Mouse (Mus musculus) testis, postnatal 14 days (tissue): ENCODE measurements around the gene Armh3.

ENCODE experiments used
- DNase-seq: peaks from one replicate; pipeline ENCODE4 v3.0.0; 2021; ENCODE audit warnings: low spot score

Armh3 gene

GRCm38 (mm10) chr19:45997785-45998693 lies at the start of gene Armh3:
Armh3 (minus strand) TSS chr19:45998488.
- DNase-seq: peak; percentile 93

GRCm38 (mm10) chr19:46047426-46047825 lies 49.1 kb upstream of the Armh3 start:
- DNase-seq: no peak

DNA sequence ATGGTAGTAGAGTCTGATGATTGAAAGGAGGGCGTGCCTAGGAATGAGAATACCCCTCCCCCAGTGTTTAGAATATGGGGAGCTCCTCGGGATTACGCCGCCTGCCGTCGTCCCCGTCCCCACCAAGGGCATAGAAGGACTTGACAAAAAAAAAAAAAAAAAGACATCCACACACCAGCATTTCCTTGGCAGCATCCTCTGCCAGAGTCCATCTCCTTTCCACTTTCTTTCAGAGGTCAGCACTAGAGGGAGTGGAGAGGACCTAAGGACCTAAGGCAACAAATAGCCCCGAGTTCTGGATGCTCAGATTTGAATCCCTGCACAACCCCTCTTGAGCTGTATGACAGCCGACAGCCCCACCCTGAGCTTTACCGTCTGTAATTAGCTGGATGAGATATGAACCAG lies 48.3 kb upstream of the Armh3 start:
- DNase-seq: no peak

- peak; percentile 69 for DNase-seq
Measured at GRCm38 (mm10) chr19:46045696-46046311, 47.5 kb upstream of the Armh3 start.

DNA sequence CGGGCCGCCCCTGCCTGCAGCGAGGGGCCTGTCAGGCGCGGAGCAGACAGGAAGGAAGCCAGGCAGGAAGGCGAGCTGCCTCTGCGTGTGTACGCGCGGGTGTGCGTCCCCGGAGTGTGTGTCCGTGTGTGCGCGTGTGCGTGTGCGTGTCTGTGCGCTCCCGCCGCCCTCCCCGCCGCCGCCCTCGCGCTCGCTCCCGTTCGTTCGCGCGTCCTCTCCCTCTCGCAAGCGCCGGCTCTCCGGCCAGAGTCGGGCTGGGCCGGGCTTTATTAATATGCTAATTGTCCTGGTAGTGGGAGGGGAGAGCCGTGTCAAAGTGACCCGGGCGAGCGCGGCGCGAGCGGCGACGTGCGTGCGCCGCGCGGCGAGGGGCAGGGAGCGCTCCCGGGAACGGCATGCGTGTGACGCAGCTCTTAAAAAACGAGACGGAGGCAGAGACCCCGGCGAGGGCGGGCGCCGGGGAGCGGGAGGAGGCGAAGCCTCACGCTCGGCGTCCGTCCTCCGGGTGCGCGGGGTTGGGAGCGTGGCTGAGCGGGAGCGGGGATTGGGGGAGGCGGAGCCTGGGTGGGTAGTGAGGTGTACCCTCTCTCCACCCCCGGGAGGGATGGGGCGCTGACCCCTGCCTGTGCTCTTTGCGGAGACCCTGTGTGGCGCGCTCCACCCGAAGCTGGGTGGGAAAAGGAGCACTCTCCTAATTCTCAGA lies 46.9 kb upstream of the Armh3 start, which contains the start of gene Ldb1:
TSS of gene Ldb1 (minus strand) at position 222 of the 703 bp plus-strand sequence.
- peak; percentile 87 for DNase-seq

DNA sequence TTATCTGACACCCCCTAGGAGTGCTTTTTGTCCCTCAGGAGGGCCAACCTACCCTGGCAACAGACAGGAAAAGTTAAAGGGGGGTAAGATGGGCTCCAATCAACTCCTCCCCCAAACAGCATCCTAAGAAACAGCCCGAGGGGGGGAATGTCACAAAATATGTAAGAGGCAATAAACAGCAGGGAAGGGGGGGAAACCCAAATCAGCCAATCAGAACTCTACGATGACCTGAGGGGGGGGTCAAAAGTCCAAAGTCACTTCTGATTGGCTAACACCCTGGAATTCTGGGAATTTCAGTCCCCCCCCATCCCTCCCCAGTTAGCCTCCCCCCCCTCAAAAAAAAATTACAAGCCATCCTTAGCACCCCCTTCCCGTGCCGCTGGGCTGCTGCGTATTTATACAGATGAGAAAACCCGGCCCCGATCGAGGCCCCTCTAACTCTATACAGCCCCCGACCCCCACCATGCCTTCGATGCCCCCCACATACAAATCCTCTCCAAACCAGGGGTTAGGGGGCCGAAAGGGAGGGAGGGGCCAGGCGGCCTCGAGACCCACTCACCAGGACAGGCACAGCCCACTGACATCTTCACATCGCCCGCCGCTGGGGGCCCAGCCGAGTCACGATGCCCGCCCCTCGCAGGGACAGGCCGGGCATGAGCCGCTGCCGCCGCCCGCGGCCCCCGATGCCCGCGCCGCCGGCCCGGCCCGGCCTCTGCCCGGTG lies 46.1 kb upstream of the Armh3 start, which contains the start of gene Pprc1:
TSS of gene Pprc1 (plus strand) at position 616 of the 722 bp plus-strand sequence.
- peak; percentile 52 for DNase-seq

GRCm38 (mm10) chr19:46043380-46043779 lies 45.1 kb upstream of the Armh3 start:
- DNase-seq: no peak

DNA sequence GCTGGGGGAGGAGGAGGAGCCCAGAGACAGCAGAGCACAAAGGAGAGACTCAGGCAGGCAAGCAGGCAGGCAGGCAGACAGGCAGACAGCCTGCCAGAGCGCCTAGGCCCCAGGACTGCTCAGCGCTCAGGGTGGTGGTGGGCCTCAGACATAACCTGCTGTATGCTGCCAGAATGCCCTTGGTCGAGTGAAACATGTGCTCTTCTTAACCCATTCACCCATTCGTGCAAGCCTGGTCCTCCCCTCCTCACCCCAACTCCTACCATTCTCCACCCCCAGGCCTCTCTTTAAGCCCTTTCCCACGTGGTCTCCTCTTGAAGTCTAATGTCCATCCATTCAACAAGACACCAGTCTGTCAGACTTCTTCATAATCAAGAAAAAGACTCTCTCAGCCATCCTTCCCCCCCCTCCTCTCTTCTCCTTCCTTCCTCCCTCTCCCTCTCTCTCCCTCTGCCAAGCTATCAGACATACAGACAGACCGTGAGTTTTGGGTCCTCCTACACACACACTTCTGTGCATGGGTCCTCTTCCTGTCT lies 44.3 kb upstream of the Armh3 start:
- no peak for DNase-seq

DNA sequence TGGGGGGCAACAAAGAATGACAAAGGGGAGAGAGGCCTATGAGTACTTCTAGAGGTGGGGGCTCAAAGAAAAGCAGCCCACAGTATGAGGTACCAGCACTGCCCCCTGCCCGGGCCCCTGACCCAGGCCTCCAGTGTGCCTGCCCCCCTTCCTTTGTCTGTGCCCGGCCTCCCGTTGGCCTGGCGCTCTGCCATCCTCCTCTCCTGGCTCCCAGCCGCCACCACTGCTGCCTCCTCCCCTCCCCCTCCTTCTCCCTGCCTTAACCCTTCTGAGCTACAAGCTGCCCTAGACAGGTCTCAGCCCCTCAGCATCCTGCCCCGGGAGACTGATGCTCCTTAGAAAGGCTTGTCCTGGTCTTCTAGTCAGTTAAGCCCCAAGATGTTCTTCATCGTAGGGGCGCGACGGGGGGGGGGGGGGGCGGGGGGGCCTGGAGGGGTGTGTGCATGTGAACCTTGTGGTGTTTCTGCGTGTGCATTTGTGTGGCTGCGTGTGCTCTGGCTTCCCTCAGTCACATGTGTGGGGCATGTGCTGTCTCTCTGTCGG lies 43.7 kb upstream of the Armh3 start:
- peak; percentile 73 for DNase-seq

DNA sequence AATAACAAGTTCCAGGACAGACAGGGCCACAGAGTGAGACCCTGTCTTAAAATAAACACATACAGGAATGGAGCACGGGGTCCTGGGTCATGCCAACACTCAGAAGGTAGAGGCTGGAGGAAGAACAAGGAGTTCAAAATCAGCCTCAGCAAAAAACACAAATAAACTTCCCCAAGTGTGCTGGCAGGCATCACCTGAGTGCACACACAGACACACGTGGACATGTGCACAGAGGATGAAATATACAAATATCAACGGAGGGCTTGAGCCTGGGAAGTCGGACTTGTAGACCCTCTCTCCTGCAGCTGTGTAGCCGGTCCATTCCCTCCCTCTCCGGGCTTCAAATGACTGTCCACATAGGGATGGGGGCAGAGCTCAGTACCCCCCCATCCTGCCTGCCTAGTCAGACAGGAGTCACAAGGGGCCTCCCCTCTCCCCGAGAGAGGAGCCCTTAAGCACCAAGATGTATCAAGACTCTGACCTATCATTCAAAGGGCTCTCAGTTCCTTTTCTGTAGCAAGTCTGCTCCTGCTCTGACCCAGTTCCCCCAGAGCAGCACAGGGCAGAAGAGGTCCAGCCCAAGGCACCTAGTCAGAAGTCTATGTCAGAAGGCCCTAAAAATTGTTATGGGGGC lies 43.1 kb upstream of the Armh3 start:
- no peak for DNase-seq

DNA sequence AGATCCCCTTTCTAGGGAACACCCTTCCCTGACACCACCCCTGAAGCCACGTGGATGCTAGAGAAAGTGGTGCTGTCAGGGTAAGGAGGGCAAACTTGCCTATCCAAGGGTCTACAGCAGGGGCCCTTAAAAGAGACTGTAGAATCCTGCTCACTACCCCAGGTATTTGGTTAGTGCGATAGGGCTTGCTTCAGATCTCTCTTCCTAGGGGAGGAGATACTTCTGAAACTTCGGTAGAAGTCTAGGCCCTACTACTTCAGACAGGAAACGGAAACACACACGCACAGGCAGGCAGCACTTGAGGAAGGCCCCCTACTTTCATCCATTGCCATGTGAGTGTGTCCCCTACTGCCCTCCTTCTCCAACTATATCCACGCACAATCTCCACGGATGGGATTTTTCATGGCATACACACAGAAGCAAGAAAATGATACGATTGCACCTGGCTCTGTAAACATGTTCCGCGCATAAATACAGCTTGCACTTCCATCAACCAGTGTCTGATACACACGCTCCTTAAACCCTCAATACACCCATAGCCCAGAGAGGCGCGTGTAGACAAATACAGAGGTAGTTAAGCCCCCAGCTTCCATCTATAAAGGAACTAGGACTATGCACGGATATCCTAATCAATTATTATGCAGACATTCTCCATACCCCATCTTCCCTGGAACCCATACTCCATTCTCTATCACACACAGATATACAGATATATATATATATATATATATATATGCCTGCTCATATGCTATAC lies 42.0 kb upstream of the Armh3 start:
- no peak for DNase-seq

DNA sequence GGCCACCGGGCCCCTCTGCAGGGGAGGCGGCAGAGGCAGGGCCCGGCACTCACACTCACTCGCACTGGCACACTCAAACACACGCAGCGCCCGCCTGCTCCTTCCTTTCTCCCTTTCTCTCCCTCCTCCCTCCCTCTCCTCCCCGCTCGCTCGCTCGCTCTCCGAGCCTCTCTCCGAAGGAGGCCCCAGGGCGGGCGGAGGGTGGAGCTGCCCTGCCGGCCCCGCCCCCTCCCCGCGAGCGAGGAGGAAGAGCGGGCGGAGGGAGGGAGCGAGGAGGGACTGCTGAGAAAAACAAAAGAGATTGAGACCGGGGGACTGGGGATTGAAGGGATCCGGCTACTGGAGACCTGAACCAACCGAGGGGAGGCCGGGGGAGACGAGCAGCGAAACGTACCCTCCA lies 41.2 kb upstream of the Armh3 start:
- peak; percentile 86 for DNase-seq

DNA sequence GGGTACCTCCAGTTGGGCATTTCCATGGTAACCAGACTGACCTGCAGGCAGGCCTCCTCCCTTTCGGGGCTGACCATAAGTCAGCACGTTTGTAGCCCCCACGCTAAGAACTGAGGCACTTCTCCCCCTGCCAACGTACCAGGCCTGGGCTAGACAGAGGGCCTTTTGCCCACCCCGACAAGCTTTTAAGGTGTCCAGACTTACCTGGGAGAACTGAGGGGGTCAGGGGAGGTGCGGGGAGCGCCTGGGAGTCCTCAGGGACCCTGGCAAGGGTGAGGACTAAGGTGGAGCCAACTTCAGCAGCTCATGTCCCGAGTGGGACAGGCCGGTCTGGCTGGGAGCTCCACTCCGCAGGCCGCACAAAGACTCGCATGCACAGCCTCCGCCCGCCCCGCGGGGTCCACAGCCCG lies 40.6 kb upstream of the Armh3 start:
- no peak for DNase-seq

- DNase-seq: no peak
Measured at GRCm38 (mm10) chr19:46037925-46038850, 39.9 kb upstream of the Armh3 start.

DNA sequence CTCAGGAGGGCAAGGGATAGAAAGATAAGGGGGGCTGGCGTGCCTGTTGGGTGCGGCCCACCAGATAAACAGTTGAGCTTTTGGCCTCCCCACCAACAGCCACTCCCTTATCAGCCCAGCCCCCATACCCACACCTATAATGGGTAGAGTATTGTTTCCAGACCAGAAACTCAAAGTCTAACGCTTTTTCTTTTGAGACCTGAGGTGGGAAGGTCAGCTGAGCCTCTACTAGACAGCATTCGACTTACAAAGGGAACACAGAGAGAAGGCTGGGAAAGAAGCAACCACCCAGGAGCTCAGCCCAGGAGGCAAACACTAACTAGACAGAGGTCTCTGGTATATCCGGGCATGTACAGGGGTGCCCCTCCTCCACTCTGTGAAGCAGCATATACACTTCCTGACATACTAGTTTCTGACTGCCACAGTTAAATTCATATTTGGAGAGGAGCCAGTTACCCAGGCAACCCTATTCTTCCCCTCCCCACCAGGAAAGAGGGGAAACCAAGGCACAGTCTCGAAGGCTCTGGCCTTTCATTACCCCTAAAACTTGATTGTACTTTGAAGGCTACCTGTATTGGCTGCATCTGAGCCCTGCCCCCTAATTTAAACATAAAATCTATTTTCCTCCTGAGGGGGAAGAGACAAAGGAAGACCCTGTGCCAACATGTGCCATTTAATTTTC lies 39.1 kb upstream of the Armh3 start:
- no peak for DNase-seq

DNA sequence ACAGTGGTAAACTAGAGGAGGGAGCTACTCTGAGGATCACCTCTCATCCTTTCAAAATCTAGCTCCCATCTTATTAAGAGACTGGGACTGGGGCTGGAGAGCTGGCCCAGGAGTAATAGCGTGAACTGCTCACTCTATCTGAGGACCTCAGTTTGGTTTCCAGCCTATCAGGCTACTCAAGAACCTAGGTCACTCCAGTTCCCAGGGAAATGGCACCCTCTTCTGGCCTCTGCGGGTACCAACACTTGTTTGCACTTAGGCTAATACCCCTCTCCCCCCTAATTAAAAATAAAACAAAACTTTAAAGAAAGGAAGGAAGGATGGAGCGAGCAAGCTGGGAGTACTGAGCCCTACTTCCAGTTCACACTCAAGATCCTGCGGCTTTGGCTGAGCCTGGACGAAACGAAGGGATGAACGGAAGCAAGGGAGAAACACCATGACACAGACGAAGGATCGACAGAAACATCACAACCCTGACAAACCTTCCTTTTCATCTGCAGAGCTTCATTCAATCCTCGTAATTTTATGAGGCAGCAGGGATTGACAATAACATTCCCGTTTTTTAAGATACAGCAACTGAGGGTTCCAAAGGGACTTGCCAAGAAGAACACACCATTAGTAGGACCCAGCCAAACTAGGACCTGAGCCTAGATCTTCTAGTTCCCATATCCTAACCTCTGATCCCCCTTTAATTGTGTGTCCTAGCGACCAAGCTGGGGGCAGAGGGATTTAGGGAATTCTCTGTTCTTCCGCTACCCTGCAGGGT lies 38.4 kb upstream of the Armh3 start:
- DNase-seq: no peak

GRCm38 (mm10) chr19:46035971-46036370 lies 37.7 kb upstream of the Armh3 start:
- no peak for DNase-seq

- DNase-seq: no peak
Measured at GRCm38 (mm10) chr19:46033911-46034310, 35.6 kb upstream of the Armh3 start.
